Mouse (Mus musculus): ENCODE results near the gene Ifit1bl2. TPM values are rescaled to one million over a fixed set of nuclear protein-coding genes. Genes with fewer than 3 reads are reported as not detected.
A peak's percentile ranks its signal among the peaks of the same experiment; 100 is the strongest.

Ifit1bl2 gene
- polyA plus RNA-seq (2014; fragmentation: Nextera tagmentation; extraction: Ambion mirVana): 0.07 TPM in 1 of 2 replicates, not detected in the other

DNA sequence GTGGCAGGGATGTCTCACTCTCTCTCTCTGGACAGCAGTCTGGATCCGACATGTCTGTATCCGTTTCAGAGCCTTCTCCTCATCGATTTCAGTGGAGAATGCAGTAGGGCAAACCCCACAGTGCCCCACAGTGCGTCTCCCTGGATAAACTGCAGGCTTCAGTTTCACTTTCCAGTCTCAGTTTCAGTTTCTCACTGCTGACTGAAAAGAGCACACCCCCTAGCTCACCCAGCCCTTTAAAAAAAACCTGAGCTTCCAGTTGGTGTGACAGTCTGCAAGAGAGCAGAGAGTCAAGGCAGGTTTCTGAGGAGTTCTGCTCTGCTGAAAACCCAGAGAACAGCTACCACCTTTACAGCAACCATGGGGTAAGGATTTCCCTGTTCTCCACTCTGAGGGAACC, at the start of gene Ifit1bl2, which contains the start of gene Ifit1:
Ifit1bl2 (minus strand) TSS at position 121 of the 400 bp plus-strand sequence.
Ifit1 (plus strand) TSS at position 249 of the 400 bp plus-strand sequence.
- Histone ChIP-seq H3K9ac (ENCODE audit: low read length) (no peak within 1 kb of the TSS), H3K36me3 (ENCODE audit: control insufficient read depth, insufficient read depth, low read length) (no peaks in the 10 kb centered on the region), H3K4me2 (ENCODE audit: low read depth, severe bottlenecking) (no peak within 1 kb of the TSS), H3K27me3 (ENCODE audit: control insufficient read depth, insufficient read depth, low read length) (no peaks in the 10 kb centered on the region), H3K4me1 (ENCODE audit: control insufficient read depth, insufficient read depth, low read length) (no peaks in the 10 kb centered on the region), H3K9me3 (ENCODE audit: control insufficient read depth, low read length) (no peaks in the 10 kb centered on the region), H3K4me3 (ENCODE audit: low read depth, low read length) (no peak within 1 kb of the TSS), H3K27ac (replicated peaks; ENCODE audit: low read depth, low read length) (no peak within 1 kb of the TSS)
- no peak for DNase-seq (ENCODE audit: low spot score)
- no peak for ATAC-seq (ENCODE audit: insufficient number of reproducible peaks, low FRiP score, low TSS enrichment, low read depth)
- WGBS: 46% methylated on average over 4 of the region's 4 CpGs

DNA sequence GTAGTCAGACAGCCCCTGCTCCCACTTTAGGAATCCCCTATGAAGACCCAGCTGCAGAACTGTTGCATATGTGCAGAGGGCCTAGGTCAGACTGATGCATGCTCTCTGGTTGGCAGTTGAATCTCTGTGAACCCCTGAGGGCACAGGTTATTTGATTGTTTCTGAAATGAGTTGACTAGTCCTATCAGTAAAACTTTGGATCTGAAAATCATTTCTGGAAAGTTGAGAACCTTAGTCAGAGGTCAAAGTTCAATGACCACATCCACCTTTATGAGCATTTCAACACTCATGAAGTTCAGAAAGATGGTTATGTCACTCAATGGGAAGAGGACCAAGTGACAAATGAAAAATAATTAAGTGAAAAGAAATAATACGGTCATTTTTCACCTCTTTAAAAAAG, 45.0 kb upstream of the Ifit1bl2 start:
- Histone ChIP-seq H3K4me3 (ENCODE audit: low read depth, low read length) (no peak overlapping the region), H3K36me3 (ENCODE audit: control insufficient read depth, insufficient read depth, low read length) (no peaks in the 10 kb centered on the region), H3K4me1 (ENCODE audit: control insufficient read depth, insufficient read depth, low read length) (no peaks in the 10 kb centered on the region), H3K9me3 (ENCODE audit: control insufficient read depth, low read length) (no peaks in the 10 kb centered on the region), H3K27me3 (ENCODE audit: control insufficient read depth, insufficient read depth, low read length) (no peaks in the 10 kb centered on the region), H3K27ac (replicated peaks; ENCODE audit: low read depth, low read length) (no peak overlapping the region), H3K4me2 (ENCODE audit: low read depth, severe bottlenecking) (no peak overlapping the region), H3K9ac (ENCODE audit: low read length) (no peak overlapping the region)
- WGBS: 94% methylated on average over 1 of the region's 1 CpGs
- no peak for ATAC-seq (ENCODE audit: insufficient number of reproducible peaks, low FRiP score, low TSS enrichment, low read depth)
- no peak for DNase-seq (ENCODE audit: low spot score)

DNA sequence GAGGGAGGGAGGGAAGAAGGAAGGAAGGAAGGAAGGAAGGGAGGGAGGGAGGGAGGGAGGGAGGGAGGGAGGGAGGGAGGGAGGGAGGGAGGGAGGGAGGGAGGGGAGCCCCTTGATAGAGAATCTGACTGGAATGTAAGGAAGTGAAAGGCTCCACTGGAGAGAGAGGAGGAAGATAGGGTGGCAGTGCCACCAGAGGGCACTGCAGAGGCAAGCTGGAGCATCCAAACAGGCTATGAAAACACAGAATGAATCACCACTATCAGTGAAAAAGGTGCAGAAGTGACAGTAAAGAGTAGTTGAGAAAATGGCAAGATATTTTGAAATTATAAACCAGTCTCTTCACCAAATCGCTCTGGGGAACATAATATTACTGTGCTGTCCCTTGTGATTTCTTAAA, 44.3 kb upstream of the Ifit1bl2 start:
- Histone ChIP-seq H3K9me3 (ENCODE audit: control insufficient read depth, low read length) (no peaks in the 10 kb centered on the region), H3K27ac (replicated peaks; ENCODE audit: low read depth, low read length) (no peak overlapping the region), H3K36me3 (ENCODE audit: control insufficient read depth, insufficient read depth, low read length) (no peaks in the 10 kb centered on the region), H3K4me1 (ENCODE audit: control insufficient read depth, insufficient read depth, low read length) (no peaks in the 10 kb centered on the region), H3K27me3 (ENCODE audit: control insufficient read depth, insufficient read depth, low read length) (no peaks in the 10 kb centered on the region), H3K9ac (ENCODE audit: low read length) (no peak overlapping the region), H3K4me3 (ENCODE audit: low read depth, low read length) (no peak overlapping the region), H3K4me2 (ENCODE audit: low read depth, severe bottlenecking) (no peak overlapping the region)
- 57% methylated on average over 1 of the region's 1 CpGs for WGBS
- no peak for ATAC-seq (ENCODE audit: insufficient number of reproducible peaks, low FRiP score, low TSS enrichment, low read depth)
- DNase-seq (ENCODE audit: low spot score): no peak

DNA sequence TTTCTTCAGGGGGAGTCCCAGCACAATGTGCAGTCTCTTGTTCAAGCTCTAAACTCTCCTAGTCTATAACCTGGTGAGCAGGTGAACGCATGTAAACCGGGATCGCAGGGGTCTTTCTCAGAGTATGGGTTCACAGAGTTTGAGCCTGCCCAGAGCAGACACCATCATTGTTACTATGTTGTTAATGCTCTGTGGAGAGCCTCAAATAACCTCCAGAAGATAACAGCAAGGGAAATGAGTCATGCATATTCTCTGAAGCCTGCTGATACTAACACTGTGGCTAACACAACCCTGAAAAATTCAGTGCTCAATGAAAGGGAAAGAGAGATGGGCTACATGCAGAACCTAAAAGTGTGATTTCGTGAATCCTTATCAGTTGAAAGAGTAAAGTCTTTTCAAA, 37.9 kb upstream of the Ifit1bl2 start:
- no peaks in the 10 kb centered on the region for H3K36me3 ChIP-seq (ENCODE audit: control insufficient read depth, insufficient read depth, low read length)
- H3K4me3 ChIP-seq (ENCODE audit: low read depth, low read length): no peak overlapping the region
- no peak overlapping the region for H3K27ac ChIP-seq (replicated peaks; ENCODE audit: low read depth, low read length)
- no peak overlapping the region for H3K9ac ChIP-seq (ENCODE audit: low read length)
- no peak overlapping the region for H3K4me2 ChIP-seq (ENCODE audit: low read depth, severe bottlenecking)
- no peaks in the 10 kb centered on the region for H3K4me1 ChIP-seq (ENCODE audit: control insufficient read depth, insufficient read depth, low read length)
- no peak for ATAC-seq (ENCODE audit: insufficient number of reproducible peaks, low FRiP score, low TSS enrichment, low read depth)
- no peak for DNase-seq (ENCODE audit: low spot score)
- H3K9me3 ChIP-seq (ENCODE audit: control insufficient read depth, low read length): no peaks in the 10 kb centered on the region
- H3K27me3 ChIP-seq (ENCODE audit: control insufficient read depth, insufficient read depth, low read length): no peaks in the 10 kb centered on the region
- 90% methylated on average over 4 of the region's 4 CpGs for WGBS

DNA sequence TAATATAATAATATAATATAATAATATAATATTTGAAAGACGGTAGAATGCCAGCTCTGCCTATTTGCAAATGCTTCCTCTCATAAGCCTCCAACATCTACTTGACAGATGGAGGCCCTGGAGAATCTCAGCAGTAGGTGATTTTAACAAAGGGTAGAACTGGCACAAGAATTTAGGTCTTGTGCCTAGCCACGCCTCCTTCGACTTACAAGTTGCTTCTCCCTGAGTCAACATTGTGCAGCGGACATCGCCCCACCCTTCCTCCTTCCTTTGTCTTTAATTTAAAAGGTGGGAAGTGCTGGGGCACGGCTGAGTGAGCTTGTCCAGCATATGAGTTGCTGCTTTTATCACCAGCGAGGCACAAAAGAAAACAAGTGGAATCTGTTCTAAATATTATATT, 32.9 kb upstream of the Ifit1bl2 start:
- Histone ChIP-seq H3K27me3 (ENCODE audit: control insufficient read depth, insufficient read depth, low read length) (no peaks in the 10 kb centered on the region), H3K9me3 (ENCODE audit: control insufficient read depth, low read length) (no peaks in the 10 kb centered on the region), H3K27ac (replicated peaks; ENCODE audit: low read depth, low read length) (no peak overlapping the region), H3K4me3 (ENCODE audit: low read depth, low read length) (no peak overlapping the region), H3K36me3 (ENCODE audit: control insufficient read depth, insufficient read depth, low read length) (no peaks in the 10 kb centered on the region), H3K4me2 (ENCODE audit: low read depth, severe bottlenecking) (no peak overlapping the region), H3K9ac (ENCODE audit: low read length) (no peak overlapping the region), H3K4me1 (ENCODE audit: control insufficient read depth, insufficient read depth, low read length) (no peaks in the 10 kb centered on the region)
- DNase-seq (ENCODE audit: low spot score) (no peak), ATAC-seq (ENCODE audit: insufficient number of reproducible peaks, low FRiP score, low TSS enrichment, low read depth) (no peak)
- WGBS: 83% methylated on average over 7 of the region's 7 CpGs

DNA sequence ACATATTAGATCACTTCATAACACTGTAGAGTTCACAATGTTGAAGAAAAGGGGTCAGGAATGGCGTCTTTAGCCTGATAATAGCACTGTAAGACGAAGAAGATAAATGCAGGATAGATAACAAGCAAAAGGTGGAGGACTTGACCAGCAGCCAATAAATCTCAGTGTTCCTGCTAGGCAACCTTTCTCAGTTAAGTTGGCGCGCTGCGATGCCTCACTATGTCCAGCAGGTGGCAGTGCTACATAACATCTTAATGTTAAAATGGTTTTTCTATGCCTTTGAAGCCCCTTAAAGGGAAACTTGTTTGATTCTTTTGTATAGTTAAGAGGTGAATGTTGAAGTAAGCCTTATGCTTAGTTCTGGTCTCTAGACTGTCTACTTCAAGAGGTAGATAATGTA, 25.6 kb upstream of the Ifit1bl2 start:
- Histone ChIP-seq H3K36me3 (ENCODE audit: control insufficient read depth, insufficient read depth, low read length) (no peaks in the 10 kb centered on the region), H3K4me2 (ENCODE audit: low read depth, severe bottlenecking) (no peak overlapping the region), H3K9me3 (ENCODE audit: control insufficient read depth, low read length) (no peaks in the 10 kb centered on the region), H3K27me3 (ENCODE audit: control insufficient read depth, insufficient read depth, low read length) (no peaks in the 10 kb centered on the region), H3K9ac (ENCODE audit: low read length) (no peak overlapping the region), H3K27ac (replicated peaks; ENCODE audit: low read depth, low read length) (no peak overlapping the region), H3K4me1 (ENCODE audit: control insufficient read depth, insufficient read depth, low read length) (no peaks in the 10 kb centered on the region), H3K4me3 (ENCODE audit: low read depth, low read length) (no peak overlapping the region)
- WGBS: under 1% methylated on average over 5 of the region's 5 CpGs
- DNase-seq (ENCODE audit: low spot score) (peak; percentile 85), ATAC-seq (ENCODE audit: insufficient number of reproducible peaks, low FRiP score, low TSS enrichment, low read depth) (0 out of 2 replicates have a peak, but pooled peaks have one; percentile 21)

DNA sequence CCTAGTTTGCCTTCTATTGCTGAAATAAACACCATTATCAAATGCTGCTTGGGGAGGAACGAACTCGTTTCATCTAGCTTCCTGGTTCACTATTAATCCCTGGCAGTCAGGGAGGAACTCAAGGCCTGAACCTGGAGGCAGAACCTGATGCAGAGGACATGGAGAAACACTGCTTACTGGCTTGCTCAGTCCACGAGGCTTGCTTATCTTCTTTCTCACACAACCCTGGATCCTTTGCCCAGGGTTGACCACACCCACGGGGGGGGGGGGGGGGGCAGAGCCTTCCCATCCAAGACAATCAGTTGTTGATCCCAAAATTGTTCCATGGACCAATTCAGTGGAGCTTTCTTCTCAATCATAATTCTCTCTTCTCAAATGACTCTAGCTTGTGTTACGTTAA, 22.2 kb upstream of the Ifit1bl2 start:
- no peaks in the 10 kb centered on the region for H3K36me3 ChIP-seq (ENCODE audit: control insufficient read depth, insufficient read depth, low read length)
- H3K27ac ChIP-seq (replicated peaks; ENCODE audit: low read depth, low read length): no peak overlapping the region
- no peak overlapping the region for H3K4me3 ChIP-seq (ENCODE audit: low read depth, low read length)
- no peak for ATAC-seq (ENCODE audit: insufficient number of reproducible peaks, low FRiP score, low TSS enrichment, low read depth)
- 48% methylated on average over 5 of the region's 5 CpGs for WGBS
- no peaks in the 10 kb centered on the region for H3K27me3 ChIP-seq (ENCODE audit: control insufficient read depth, insufficient read depth, low read length)
- no peak overlapping the region for H3K9ac ChIP-seq (ENCODE audit: low read length)
- no peaks in the 10 kb centered on the region for H3K9me3 ChIP-seq (ENCODE audit: control insufficient read depth, low read length)
- H3K4me2 ChIP-seq (ENCODE audit: low read depth, severe bottlenecking): no peak overlapping the region
- no peaks in the 10 kb centered on the region for H3K4me1 ChIP-seq (ENCODE audit: control insufficient read depth, insufficient read depth, low read length)
- no peak for DNase-seq (ENCODE audit: low spot score)

DNA sequence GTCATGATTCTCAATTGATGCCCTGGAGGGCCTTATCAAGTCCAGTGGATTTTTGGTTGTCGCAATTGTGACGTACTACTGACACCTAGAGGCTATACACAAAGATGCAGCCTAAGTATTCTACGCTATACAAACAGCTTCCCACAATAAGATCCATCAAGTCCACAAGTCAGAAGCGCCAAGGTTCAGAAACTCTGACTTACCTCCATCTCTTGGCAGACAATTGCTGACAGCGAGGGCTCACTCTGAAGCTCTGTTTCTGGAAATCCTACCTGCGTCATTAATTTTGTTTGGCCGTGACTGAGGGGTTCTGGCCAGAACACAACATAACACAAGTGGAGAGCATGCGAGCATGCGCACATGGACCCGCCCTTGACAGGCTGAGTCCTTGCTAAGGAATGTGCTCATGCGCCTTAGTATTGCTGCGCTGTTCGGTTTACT, 21.5 kb upstream of the Ifit1bl2 start:
- Histone ChIP-seq H3K4me3 (ENCODE audit: low read depth, low read length) (peak overlapping the region; percentile 15), H3K4me1 (ENCODE audit: control insufficient read depth, insufficient read depth, low read length) (no peaks in the 10 kb centered on the region)

More for the DNA sequence above, 21.5 kb upstream of the Ifit1bl2 start:
- peak; percentile 72 for DNase-seq (ENCODE audit: low spot score)
- WGBS: 18% methylated on average over 13 of the region's 13 CpGs
- Histone ChIP-seq H3K9ac (ENCODE audit: low read length) (no peak overlapping the region), H3K27ac (replicated peaks; ENCODE audit: low read depth, low read length) (no peak overlapping the region), H3K9me3 (ENCODE audit: control insufficient read depth, low read length) (no peaks in the 10 kb centered on the region), H3K36me3 (ENCODE audit: control insufficient read depth, insufficient read depth, low read length) (no peaks in the 10 kb centered on the region), H3K4me2 (ENCODE audit: low read depth, severe bottlenecking) (peak overlapping the region; percentile 41; the same call in 1 of the 2 replicates), H3K27me3 (ENCODE audit: control insufficient read depth, insufficient read depth, low read length) (no peaks in the 10 kb centered on the region)
- peak; percentile 78; the same call in 1 of the 2 replicates for ATAC-seq (ENCODE audit: insufficient number of reproducible peaks, low FRiP score, low TSS enrichment, low read depth)
